In genomic region chr17:44547922-44548321, GRCm38 (mm10) we compare ENCODE assay signal across 11 mouse cellular contexts.
"Had no signal": no experiment of that assay in that cellular context is flagged by ENCODE, and none has a peak within 500 bp of the region (broad histone marks: within the 10 kb centered on the region; RNA-seq: fewer than 3 reads in every experiment).

No protein-coding gene starts in this region.

- H3K27me3 ChIP-seq: neural tube, embryonic 15.5 days had no signal

- H3K4me2 ChIP-seq: limb, embryonic 15.5 days; liver, embryonic 12.5 days; neural tube, embryonic 15.5 days had no signal

- H3K9ac ChIP-seq: limb, embryonic 15.5 days; liver, embryonic 12.5 days; neural tube, embryonic 15.5 days had no signal

- H3K4me1 ChIP-seq: liver, embryonic 12.5 days; neural tube, embryonic 15.5 days had no signal

- DNase-seq: kidney, adult 8-10 months; kidney, postnatal 25 days; layer of hippocampus, postnatal 36 days; lung, postnatal 36 days; midbrain, embryonic 14.5 days; thymus, postnatal 14 days had no signal

- H3K27ac ChIP-seq: limb, embryonic 15.5 days; liver, embryonic 12.5 days; midbrain, embryonic 10.5 days; neural tube, embryonic 15.5 days had no signal

- H3K4me3 ChIP-seq: limb, embryonic 15.5 days; liver, embryonic 12.5 days; midbrain, embryonic 10.5 days; myocyte; neural tube, embryonic 15.5 days had no signal

- H3K36me3 ChIP-seq: limb, embryonic 15.5 days; liver, embryonic 12.5 days; midbrain, embryonic 10.5 days; neural tube, embryonic 15.5 days had no signal

- H3K9me3 ChIP-seq: limb, embryonic 15.5 days; liver, embryonic 12.5 days; midbrain, embryonic 10.5 days; neural tube, embryonic 15.5 days had no signal

- ATAC-seq: liver, embryonic 12.5 days had no signal
